Mouse (Mus musculus) erythroblast, embryonic 14.5 days (primary cell): ENCODE results near the gene Alpk1.

Source experiments
- GATA1 ChIP-seq: IDR thresholded peaks from 2 replicates; pipeline ENCODE4 v1.6.1; 2012; ENCODE audit warnings: low read length, inconsistent platforms, mixed read lengths
- TAL1 ChIP-seq: IDR thresholded peaks from 3 replicates; pipeline ENCODE4 v1.6.1; 2012; ENCODE audit warnings: low read length, inconsistent platforms, mixed read lengths

DNA sequence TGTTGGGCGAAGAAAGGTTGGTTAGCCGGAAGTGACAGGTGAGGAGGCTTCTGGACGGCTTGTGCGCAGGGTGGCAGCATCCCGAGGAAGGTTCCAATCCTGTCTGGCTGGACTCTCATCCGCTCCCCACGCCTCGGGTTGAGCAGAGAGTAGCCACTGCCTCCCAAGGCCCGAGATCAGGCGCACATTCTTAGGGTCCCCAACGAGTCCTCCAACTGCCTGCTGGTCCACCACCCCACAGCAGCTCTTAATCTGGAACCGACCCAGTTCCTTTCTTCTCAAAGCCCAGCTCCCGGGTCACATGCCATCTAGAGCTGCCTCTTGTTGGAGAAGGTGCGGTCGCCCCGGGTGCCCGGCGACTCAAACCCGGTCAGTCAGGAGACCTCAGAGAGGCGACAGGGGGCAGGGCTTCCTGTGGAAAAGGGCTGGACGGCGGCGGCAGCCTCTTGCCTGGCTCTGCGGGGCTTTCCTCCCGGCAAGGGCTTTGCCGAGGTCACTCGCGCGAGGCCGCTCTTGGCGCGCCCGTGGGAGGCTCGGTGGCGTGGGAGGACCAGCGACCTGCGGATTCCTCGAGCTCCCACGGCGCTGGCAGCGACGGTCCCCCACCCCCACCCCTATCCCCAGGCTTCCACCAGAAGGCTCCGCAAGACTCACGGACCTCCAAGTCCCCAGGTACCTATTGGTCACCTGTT, 9.3 kb upstream of the Alpk1 start, which contains the start of gene Tifa:
- no peak for TF ChIP-seq GATA1
- TF ChIP-seq TAL1, result no peak
